Mouse (Mus musculus): ENCODE data around the gene Srgap2.
A peak's percentile ranks its signal among the peaks of the same experiment; 100 is the strongest.

The Srgap2 gene

DNA sequence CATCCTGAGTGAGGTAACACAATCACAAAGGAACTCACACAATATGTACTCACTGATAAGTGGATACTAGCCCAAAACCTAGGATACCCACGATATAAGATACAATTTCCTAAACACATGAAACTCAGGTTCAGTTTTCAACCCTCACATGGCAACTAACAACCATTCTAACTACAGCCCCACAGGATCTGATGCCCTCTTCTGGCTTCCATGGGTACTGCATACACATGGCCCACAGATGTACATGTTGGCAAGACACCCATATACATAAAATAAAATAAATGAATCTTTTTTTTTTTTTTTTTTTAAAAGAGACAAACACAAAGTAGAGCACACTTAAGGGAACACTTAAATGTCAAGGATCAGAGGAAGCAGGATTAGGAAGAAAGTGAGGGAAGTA is 198.1 kb downstream of the Srgap2 start:
- peak in 1 of 2 experiments; percentile 46 for DNase-seq

DNA sequence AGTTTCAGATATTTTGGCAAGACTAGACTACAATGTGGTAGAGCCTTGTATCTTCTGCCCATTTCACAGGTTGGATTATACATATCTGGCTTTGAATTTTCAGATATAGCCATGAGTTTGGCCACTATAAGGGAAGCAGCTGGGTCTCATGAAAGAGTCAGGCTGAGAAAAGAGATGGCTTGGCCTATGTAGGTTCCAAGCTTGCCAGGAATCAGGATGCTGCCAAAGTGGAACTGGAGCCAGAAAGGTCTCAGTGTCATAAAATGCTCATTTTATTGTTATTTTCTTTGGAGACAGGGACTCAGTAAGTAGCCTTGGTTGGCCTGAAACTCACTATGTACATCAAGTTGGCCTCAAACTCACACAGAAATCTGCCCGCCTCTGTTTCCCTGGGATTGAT is 200.0 kb downstream of the Srgap2 start:
- DNase-seq: peak; percentile 61 to 77

DNA sequence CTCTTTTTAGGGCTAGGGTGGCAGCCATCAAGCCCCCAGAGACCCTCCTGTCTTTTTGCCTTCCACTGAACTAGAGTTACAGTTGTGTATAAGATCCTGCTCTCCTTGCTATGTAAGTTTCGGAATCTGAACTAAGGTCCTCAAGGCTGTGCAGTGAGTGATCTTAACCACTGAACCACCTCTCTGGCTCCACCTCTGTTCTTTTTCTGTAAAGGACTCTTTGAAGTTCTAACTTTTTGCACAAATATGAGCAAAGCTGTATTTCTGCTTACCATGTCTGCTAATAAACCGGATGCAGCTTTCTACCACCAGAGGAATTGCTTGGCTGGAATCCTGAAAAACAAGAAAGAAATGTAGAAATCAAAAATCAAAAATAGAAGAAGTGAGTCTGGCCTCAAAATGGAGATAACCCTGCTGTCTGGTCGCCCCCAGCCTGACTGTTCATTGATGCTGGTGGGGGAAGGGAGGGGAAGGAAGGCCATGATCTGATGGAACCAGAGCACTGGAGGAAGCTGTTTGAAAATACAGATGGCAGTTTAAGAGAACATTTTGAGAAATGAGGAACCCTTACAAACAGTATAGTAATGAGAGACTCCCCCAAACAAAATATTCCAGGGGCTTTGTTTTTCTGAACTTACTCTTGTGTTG is 202.2 kb downstream of the Srgap2 start:
- no peak for DNase-seq

DNA sequence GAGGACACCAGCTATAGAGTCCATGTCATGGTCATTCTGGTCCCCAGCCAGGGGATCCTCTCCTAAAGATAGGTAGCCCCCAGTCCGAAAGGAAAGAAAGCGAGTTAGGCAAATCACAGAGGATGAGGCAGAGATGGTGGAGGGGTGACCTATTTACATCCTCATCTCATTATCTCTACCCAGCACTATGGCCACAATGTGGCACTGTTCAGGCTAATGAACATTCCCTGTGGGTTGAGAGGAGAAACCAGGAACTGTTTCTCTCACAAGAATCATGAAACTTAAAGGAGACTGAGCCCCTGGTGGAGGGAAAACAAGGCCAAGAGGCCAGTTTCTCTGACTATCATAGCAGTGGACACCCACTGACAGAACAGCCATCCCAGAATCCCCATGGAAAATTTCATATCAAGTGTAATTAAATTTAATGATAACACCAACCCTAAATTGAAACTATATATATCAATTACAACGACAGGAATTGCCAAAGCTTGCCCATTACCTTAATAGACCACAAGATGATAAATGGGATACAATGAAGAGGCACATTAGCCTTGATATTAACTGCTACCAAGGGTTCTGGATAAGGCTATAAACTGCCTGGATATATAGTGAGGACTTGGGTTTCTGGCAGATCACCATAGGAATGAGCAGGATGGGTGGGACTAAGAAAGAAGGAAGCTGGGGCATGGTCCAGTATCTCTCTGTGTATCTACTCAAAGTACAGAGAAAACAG is 207.4 kb downstream of the Srgap2 start:
- no peak for DNase-seq

DNA sequence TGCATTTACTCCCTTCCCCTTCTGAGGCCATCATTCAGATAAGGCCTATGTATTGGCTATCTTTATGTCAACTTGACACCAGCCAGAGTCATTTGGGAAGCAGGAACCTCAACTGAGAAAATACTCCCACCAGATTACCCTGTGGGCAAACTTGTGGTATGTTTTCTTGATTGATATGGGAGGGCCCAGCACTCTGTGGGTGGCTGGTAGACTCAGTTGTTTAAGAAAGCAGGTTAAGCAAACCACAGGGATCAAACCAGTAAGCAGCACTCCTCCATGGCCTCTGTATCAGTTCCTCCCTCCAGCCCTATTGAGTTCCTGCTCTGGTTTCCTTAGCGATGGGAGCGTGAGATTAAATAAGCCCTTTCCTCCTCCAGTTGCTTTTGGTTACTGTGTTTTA is 208.8 kb downstream of the Srgap2 start:
- no peak for DNase-seq

DNA sequence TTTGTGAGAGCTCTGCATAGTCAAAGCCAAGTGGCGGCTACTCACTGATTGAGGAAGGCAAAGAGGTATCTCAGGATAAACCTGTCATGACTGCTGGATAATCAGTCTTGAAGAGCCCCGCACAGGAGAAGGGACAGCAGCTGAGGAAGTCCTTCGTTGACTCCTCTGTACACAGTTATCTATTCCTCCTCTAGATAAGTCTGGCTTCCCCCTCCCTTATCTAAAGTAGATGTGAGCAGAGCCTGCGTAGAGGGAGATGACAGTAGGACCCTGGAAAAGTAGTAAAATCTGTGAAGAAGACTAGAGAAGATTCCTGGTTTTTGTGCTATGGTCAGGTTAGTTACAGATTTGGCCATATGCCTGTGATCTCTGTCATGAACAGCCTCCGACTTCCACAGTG is 209.5 kb downstream of the Srgap2 start:
- DNase-seq: no peak

DNA sequence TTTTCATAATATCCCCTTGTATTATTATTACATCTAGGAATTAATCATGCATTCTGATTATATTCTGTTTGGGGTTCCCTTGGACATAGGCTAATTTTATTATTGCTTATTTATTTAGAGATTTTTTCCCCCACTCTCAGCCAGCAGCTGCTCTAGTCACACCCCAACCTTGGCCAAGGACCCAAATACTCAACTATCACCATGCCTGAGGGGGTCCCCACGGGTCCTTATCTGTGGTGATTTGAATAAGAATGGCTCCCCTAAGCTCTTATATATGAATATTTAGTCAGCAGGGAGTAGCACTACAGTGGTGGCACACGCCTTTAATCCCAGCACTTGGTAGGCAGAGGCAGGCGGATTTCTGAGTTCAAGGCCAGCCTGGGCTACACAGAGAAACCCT is 215.9 kb downstream of the Srgap2 start:
- peak in 1 of 2 experiments; percentile 38 for DNase-seq

DNA sequence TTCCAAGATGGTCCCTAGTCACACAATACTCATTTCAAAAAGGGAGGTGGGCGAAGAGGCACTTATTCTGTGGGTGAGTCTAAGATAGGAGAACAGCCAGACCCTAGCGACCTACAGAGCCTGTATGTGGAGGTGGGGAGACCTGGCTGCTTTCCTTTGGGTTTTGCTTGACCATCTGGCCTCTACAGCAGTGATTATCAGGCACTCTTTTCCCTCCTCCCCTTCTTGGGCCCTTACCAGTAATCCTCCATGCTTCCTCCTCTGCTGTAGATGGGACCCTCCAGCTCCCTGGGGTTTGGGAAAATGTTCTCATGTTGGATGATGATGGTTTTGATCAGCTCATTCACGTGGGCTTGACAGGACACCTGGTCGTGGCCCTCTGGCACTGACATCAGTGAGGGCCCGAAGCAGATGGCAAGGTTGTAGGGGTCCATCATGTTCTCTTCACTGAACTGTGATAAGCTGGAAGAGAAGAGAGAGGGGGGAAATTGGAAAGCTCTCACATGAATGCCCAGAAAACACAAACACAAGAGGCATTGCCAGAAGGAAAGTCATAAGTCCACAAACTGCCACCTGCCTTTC is 216.8 kb downstream of the Srgap2 start:
- DNase-seq: peak; percentile 93 to 98

DNA sequence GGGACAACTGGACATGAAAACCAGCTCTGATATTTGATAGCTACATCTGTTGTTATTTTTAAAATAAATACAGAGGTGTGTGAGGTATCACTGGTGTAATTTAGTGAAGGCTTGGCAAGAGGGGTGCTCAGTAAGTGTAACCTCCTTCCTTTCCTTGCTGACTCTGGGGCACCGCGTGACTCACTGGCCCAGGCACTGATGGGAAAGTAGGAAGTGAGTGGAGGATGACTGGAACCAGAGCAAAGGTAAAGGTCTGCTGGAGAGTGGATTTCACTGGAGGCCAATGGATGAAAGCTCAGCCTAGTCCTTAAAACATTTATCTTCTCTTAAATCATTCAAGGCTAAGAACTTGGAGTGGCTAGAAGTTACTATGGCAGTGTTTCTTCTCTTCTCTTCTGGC is 226.4 kb downstream of the Srgap2 start:
- no peak for DNase-seq

DNA sequence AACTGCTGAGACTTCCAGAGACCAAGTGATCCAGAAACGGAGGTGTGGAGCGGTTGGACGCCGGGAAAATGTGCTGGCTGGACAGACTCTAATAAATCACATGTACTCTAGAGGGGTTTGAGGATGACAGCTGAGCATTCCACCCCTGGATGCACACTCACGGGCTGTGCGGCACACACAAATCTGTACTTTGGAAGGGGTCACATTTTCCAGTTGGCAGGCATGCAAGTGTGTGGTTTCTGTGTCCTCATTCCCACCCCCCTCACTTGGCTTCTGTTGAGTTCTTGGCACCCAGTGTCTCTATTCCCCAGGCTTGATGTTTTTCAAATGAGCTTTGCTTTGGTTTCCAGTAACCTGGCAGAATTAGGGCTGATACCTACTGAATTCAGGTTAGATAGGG is 227.4 kb downstream of the Srgap2 start:
- DNase-seq: peak; percentile 89

DNA sequence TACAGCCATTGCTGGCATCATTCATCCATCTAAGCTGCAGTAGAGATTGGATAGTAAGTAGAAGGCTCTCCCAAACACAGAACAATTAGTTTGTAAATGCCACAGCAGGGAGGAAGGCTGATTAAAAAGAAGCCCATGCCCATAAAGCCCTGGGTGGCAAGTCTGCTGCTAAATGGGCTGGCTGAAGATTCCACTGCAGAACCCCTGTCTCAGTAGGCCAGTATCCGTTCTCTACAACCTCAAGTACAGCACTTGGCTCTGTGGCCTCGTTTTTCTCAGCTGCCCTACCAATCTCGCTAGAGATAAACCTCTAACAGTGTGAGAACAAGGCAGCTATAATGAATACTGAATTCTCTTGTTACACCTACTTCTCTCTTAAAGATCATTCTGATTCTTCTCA is 227.9 kb downstream of the Srgap2 start:
- no peak for DNase-seq

DNA sequence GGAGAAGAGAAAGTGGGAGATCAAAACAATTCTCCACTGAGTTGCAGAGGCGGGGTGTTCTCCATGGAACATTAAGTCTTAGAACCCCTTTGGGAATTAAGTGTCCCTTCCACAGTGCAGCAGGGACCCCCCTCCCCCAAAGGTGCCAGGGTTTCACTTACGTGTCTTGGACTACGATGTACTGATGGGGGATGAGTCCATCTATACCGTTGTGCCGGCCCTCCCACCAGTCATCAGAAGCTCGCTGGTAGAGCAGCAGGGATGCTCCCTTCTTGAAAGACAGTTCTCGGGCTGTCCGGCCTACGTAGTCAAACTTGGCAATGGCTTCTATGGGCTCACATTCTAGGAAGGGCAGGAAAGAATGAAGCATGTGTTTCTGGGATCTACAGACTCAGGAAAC is 229.0 kb downstream of the Srgap2 start:
- no peak for DNase-seq

DNA sequence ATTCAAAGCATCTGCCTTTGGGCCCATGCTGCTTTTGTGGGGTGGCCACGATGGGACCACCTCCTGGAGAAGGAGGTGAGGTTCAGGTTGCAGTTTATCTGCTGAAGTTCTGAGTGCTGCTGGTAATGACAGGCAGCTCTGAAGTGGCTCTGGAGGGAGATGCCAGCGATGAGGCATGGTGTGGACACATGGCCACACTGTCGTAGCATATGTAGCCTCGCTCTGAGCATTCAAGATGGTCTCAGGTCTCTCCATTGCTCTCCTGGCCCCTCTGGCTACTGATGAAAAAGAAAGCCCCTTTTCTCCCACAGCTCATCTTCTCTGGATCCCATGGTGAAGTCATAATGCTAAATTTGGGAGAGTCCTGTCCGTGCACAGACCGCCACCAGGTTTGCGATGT is 230.4 kb downstream of the Srgap2 start:
- DNase-seq: no peak

DNA sequence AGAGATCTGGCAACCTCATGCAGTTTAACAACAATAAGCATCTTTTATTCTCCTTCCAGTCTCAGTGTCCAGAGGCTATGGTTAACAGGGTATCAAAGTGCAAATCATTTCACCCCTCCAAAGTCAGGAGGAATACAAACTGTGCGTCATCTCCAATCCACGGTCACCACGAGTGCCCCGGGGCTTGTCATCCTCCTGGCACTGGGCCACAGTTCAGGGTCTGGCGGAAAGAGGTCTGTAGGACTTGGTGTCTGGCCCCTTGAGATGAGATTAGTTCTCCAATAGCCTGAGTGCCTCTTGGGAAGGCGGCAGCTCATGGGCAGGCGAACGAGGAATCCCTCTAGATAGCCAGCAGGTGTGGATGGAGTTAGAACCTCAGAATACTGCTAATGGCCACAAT is 232.0 kb downstream of the Srgap2 start:
- peak; percentile 66 to 74 for DNase-seq

DNA sequence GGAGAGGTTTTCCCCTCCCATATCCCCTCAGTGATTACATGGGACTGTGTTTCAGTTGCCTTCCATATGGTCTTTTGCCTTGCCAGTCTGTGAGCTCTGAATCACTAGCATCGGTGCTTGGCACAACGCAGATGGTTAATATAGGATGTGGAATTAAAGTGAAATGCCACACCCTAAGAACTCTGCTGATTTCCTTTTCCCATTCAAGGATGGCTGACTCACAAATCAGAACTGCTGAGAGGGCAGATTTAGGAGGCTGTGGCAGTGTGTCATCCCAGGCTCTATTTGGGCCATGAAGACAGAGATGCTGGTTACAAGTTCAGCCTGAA is 233.3 kb downstream of the Srgap2 start:
- no peak for DNase-seq

DNA sequence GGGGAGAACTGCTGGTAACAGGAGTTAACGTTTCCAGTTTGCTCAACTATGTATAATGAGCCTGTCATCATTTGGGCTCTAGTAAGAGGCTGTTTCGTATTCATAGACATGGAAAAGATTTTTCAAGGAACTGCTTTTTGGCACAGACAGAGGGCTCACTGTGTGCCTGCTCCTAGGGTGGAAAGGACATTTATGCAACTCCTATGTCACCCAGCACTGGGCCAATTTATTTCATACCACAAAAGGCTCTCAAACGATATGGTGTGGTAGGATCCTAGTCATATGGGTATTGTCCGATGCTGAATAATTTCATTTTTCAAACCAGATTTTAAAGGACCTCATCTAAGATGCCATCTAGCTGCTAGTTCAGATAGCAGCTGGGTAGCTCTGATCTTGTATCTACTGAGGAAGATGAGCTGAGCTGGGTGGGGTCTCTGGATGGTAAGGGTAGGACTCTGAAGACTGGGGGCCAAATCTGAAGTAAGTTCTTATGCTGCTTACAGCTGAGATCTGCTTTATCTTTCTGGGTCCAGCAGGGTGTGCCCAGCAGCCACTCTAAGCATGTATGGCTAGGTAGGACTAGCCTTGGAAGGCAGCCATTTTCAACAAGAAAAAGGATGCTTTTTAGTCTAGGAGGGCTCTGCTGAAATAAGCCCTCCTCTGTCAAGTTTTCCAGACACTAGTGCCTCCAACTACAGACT is 233.8 kb downstream of the Srgap2 start:
- peak in 1 of 2 experiments; percentile 45 for DNase-seq

DNA sequence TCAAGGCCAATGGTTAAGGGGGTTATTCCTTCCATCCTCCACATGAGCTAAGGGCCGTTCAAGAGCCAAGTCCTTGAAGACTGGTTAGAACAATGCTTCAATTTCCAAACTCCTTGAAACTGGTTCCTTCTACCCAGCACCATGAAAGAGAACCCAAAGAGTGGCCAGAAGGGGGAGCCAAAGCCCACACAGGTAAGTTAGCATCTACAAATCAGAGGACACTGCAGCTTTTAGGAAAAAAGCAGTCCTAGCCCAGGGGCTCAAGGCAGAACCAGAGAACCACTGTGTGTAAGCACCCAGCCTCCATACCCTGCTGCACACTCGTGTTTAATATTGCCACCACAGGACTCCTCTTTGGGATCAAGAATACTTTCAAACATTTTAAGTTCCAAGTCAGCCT is 236.5 kb downstream of the Srgap2 start:
- peak; percentile 83 to 86 for DNase-seq

DNA sequence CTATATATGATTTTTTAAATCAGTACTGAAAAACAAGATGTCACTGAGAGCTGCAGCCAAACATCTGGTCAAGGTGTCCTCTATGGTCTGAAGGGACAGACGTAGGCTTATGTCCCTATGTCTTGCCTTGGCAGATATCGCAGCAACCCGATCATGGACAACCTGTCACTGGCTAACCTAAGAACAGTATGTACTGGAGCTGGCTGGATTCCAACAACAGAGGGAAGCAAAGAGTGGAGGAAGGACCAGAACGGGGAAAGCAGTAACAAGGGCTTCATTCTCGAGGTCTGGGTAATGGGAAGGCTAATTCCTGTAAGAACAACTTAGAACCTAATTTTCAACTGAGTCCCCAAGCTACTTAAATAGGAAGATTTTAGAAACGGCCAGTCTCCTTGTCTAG is 238.2 kb downstream of the Srgap2 start:
- peak in 1 of 2 experiments; percentile 46 for DNase-seq

DNA sequence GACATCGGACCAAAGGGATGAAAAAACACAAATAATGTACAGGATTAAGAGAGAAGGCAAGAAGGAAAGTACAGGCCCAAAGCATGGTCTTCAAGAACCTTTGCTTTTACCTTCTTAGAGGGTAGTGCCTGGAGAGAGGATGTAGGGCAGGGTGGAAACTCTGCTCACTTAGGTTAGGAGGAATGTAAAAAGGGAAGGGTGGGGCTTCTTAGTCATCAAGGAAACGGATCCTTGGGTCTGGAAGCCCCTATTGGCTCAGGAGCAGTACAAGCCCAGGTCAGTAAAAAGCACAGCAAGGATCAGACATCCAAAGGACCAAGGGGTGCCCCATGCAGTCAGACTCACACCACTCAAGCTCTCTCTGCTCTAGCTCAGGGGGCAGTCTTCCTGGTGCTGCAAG is 239.9 kb downstream of the Srgap2 start:
- peak in 1 of 2 experiments; percentile 10 for DNase-seq

DNA sequence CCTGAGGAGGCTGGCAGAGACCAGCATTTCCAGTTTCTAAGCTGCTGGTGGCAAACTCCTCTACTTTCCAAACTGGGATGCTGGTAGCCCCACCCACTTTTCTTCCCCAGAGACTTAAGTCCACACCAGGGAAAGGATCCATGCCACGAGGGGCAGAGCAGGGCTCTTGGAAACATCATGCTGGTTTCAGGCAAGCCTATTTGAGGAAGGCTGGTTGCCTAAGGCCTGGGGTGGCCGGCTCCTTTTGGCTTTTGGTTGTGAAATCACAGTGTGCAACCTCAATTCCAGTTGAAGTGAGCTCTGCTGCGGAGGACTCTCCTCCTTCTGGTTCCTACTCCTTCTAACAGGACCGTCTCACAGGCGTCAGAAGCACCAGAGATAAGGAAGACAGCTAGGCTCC is 240.3 kb downstream of the Srgap2 start:
- DNase-seq: peak in 1 of 2 experiments; percentile 20

DNA sequence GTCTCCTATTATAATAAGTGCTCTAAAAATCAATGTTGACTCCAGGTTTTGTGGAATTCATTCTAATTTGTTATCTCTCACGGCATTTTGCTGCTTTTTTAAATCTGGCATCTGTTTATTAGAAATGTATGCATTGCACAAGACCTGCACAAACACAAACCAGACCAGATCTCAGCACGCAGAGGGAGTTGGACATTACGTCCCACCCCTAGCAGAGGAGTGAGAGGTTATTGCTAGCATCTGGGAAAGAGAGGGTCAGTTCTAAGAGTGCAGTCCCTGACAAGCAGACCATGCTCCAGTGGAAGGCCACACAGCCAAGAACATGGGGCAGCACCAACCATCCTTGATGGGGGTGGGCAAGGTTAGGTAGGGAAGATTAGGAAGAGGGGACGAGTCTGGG is 242.5 kb downstream of the Srgap2 start:
- DNase-seq: no peak

DNA sequence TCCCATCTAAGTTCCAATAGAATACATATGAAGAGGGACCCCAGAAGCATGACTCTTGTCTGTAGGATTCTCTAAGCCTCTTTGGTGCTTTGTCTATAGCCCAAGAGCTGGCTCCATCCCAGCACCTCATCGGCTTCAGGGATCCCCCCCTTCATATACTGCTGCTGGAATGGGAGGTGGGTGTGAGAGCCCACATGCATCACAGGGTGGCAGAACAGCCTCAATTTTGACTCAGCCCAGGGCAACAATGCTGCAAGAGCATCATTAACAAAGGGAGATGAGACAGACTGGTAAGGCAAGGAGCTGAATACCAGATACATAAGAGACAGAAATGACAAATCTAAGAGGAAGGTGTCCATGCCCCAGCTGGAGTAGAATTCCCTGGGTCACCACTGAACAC is 243.0 kb downstream of the Srgap2 start:
- peak; percentile 34 to 45 for DNase-seq

DNA sequence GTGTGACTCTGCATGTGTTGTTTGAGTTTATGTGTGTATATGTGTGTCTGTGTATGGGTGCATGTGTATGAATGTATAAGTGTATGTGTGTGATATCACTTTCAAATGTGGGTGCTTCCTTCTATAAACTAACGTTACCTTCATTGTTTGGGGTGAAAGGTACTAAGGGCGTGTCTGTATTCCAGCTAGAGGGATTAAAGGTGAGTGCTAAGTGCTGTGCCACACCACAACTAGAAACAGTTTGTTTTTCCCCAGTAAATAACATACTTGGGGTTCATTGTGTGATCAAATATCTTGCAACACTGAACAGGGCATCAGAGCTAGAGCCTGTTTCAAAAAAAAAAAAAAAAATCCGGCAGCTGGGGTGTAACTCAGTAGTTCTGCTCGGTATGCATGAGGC is 245.4 kb downstream of the Srgap2 start:
- no peak for DNase-seq

DNA sequence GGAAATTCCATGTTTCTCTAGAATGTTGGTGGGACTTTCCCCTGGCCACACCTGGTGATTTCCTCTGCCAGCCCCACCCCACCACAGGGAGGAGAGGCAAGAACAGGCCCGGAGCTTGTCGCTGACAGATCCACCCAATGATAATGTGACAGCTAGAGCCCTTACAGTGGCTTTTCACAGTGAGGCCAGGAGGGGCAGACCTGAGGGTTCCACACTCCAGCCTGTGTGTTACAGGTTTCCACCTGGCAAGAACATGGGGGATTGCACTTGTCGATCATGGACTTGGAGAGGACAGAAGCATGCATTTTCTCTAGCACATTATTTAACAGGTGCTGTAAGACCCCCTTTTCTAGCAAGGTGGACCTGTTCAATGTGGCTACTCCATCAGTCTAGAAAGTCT is 246.9 kb downstream of the Srgap2 start:
- DNase-seq: no peak
